Mouse (Mus musculus) C2C12 (cell line): Measurements from ENCODE around the gene Traf5.

ENCODE experiments used
- CTCF ChIP-seq: IDR thresholded peaks from one replicate; pipeline ENCODE4 v1.5.1; 2011; ENCODE audit not compliant: control insufficient read depth, insufficient read depth, insufficient read length
- MAX ChIP-seq: IDR thresholded peaks from one replicate; pipeline ENCODE4 v1.6.1; 2011; ENCODE audit warnings: mild to moderate bottlenecking, control low read depth
- MYOD1 ChIP-seq: IDR thresholded peaks from one replicate; pipeline ENCODE4 v1.6.1; 2011; ENCODE audit warnings: low read depth; ENCODE audit not compliant: control insufficient read depth, insufficient read length
- USF1 ChIP-seq: IDR thresholded peaks from one replicate; pipeline ENCODE4 v1.6.1; 2011; ENCODE audit warnings: low read depth, mild to moderate bottlenecking, control low read depth, moderate library complexity

GRCm38 (mm10) chr1:192072426-192072825, 19.9 kb downstream of the Traf5 start:
- no peak for TF ChIP-seq CTCF
- no peak for TF ChIP-seq MYOD1
- TF ChIP-seq MAX, result no peak
- TF ChIP-seq USF1, result no peak
